Mouse (Mus musculus): ENCODE results near the gene March6. TPM values are rescaled to one million over a fixed set of nuclear protein-coding genes. Genes with fewer than 3 reads are reported as not detected.

March6 gene
- polyA plus RNA-seq, 1 experiment from 2014 or later = 41.3 TPM

DNA sequence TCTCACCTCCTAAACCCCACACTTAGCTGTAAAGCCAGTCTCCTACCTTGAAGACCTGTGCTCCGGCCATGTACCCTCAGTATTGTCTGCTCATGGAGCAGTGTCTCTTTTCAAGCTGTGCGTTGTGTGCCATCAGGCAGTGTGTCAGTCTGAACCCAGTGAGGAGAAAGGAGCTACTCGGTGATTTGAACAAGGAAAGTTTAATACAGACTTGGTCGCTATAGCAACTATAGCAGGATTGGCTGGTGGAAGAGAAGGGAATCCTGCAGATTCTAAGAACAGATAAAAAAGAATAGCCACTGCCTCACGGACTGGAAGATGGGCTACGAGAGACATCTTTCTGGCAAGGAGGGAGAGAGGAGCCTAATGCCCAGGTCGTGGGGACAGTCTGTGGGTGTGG lies 101.4 kb downstream of the March6 start:
- H3K27ac ChIP-seq (ENCODE audit: poor library complexity, severe bottlenecking) = no peak overlapping the region
- no peak overlapping the region for H3K4me3 ChIP-seq
- no peaks in the 10 kb centered on the region for H3K36me3 ChIP-seq
- H3K27me3 ChIP-seq (replicated peaks) = 0 out of 2 replicates have a peak, but pooled peaks cover 2% of the 10 kb centered on the region
- no peak overlapping the region for H3K4me2 ChIP-seq
- peaks cover 7% of the 10 kb centered on the region; the same call in 1 of the 2 replicates for H3K4me1 ChIP-seq (replicated peaks)
- no peak overlapping the region for H3K9ac ChIP-seq
- ATAC-seq (ENCODE audit: insufficient number of reproducible peaks, low FRiP score) = no peak
- no peaks in the 10 kb centered on the region for H3K9me3 ChIP-seq (replicated peaks)
- 75% methylated on average over 7 of the region's 7 CpGs for WGBS

DNA sequence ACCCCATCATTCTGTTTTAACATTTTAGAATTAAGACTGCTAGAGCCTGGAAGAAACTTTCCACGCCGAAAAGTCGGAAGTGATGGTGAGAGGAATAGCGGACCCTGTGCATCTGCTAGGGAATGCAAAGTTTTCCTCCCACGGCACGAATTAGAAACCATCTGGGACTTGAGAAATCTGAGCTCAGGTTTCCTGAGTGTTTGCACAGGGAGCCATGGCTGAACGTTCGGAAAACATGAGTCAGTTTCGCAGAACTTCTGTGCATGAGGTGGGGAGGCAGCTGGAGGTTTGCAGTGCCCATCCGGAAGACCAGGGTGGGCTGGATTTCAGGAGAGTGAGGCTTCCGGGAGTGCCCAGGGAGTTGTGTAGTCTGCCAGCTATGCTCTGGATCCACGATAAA lies 102.3 kb downstream of the March6 start:
- H3K9ac ChIP-seq = no peak overlapping the region
- H3K4me2 ChIP-seq = no peak overlapping the region
- H3K27ac ChIP-seq (ENCODE audit: poor library complexity, severe bottlenecking) = no peak overlapping the region
- 70% methylated on average over 12 of the region's 12 CpGs for WGBS
- no peak overlapping the region for H3K4me3 ChIP-seq
- H3K27me3 ChIP-seq (replicated peaks) = 0 out of 2 replicates have a peak, but pooled peaks cover 2% of the 10 kb centered on the region
- H3K4me1 ChIP-seq (replicated peaks) = peaks cover 7% of the 10 kb centered on the region; the same call in 1 of the 2 replicates
- no peak for ATAC-seq (ENCODE audit: insufficient number of reproducible peaks, low FRiP score)
- H3K9me3 ChIP-seq (replicated peaks) = no peaks in the 10 kb centered on the region
- no peaks in the 10 kb centered on the region for H3K36me3 ChIP-seq

- no peaks in the 10 kb centered on the region for H3K36me3 ChIP-seq
- no peak overlapping the region for H3K4me2 ChIP-seq
- no peak for ATAC-seq (ENCODE audit: insufficient number of reproducible peaks, low FRiP score)
- 0 out of 2 replicates have a peak, but pooled peaks cover 2% of the 10 kb centered on the region for H3K27me3 ChIP-seq (replicated peaks)
- H3K9me3 ChIP-seq (replicated peaks) = no peaks in the 10 kb centered on the region
- peaks cover 13% of the 10 kb centered on the region for H3K4me1 ChIP-seq (replicated peaks)
- WGBS = 64% methylated on average over 3 of the region's 3 CpGs
- no peak overlapping the region for H3K4me3 ChIP-seq
- no peak overlapping the region for H3K27ac ChIP-seq (ENCODE audit: poor library complexity, severe bottlenecking)
- no peak overlapping the region for H3K9ac ChIP-seq
Observed at GRCm38 (mm10) chr15:31427390-31427789, 103.5 kb downstream of the March6 start.

GRCm38 (mm10) chr15:31426066-31426706 lies 104.7 kb downstream of the March6 start:
- Histone ChIP-seq H3K27me3 (replicated peaks) (0 out of 2 replicates have a peak, but pooled peaks cover 2% of the 10 kb centered on the region), H3K27ac (ENCODE audit: poor library complexity, severe bottlenecking) (no peak overlapping the region), H3K9ac (no peak overlapping the region), H3K4me1 (replicated peaks) (peaks cover 13% of the 10 kb centered on the region), H3K36me3 (no peaks in the 10 kb centered on the region), H3K9me3 (replicated peaks) (no peaks in the 10 kb centered on the region), H3K4me2 (no peak overlapping the region), H3K4me3 (no peak overlapping the region)
- no peak for ATAC-seq (ENCODE audit: insufficient number of reproducible peaks, low FRiP score)
- WGBS = 30% methylated on average over 8 of the region's 8 CpGs

DNA sequence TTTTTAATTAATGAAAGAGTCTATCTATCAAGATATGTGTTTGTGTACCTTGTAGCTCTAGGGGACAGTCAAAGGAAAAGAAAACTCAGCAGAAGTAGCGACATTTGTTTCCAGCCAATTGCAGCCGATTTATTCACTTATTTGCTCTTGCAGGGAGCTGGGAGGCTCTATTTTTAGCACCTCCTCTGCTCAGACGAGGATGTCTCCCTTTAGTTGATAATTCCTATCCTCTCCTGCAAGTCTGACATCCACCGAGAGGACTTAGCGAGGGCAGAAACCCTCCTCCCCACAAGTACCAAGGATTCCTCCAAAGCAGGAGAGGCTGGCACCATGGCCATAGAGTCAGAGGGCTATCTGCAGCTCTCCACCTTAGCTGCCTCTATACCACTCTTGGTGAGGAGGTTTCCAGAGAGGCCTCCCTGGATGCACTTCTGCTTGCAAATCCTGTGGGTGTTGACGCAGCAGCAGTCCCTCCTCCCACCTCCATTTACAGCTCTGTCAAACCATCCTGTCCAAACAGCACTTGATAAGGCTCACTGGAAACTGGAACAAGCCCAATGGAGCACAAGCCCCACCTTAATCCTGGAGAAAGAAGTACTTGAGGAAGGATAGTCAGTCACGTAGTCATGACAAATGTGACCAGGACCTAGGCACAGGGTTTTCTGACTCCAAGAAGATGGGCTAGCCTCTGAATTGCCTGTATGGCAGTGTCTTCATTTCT lies 108.0 kb downstream of the March6 start:
- Histone ChIP-seq H3K4me3 (no peak overlapping the region), H3K27me3 (replicated peaks) (0 out of 2 replicates have a peak, but pooled peaks cover 2% of the 10 kb centered on the region), H3K27ac (ENCODE audit: poor library complexity, severe bottlenecking) (peak overlapping the region; percentile 87), H3K4me2 (peak overlapping the region; percentile 56), H3K9ac (0 out of 2 replicates have a peak overlapping the region, but pooled peaks have one; percentile 28), H3K4me1 (replicated peaks) (peaks cover 23% of the 10 kb centered on the region), H3K9me3 (replicated peaks) (no peaks in the 10 kb centered on the region), H3K36me3 (no peaks in the 10 kb centered on the region)
- ATAC-seq (ENCODE audit: insufficient number of reproducible peaks, low FRiP score) = peak; percentile 78
- WGBS = 18% methylated on average over 7 of the region's 7 CpGs

DNA sequence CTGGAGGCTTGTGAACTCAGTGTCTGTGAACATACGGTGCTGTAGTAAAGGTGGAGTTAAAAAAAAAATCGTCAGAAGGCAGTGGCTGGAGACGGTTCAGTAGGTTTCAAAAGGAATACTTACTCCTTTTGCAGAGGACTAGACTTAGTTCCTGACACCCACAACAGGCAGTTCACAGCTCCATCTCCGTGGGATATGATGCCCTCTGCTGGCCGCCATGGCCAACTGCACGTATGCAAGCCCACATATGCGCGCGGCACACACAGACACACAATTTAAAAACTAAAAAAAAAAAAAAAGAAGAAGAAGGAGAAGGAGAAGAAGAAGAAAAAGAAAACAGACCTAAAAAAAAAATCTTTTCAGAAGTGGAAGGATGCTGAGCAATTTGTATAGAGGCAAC lies 111.8 kb downstream of the March6 start:
- Histone ChIP-seq H3K36me3 (no peaks in the 10 kb centered on the region), H3K9ac (no peak overlapping the region), H3K4me2 (no peak overlapping the region; the same call in 1 of the 2 replicates), H3K4me3 (no peak overlapping the region), H3K4me1 (replicated peaks) (peaks cover 27% of the 10 kb centered on the region), H3K27me3 (replicated peaks) (no peaks in the 10 kb centered on the region), H3K9me3 (replicated peaks) (no peaks in the 10 kb centered on the region; the same call in 1 of the 2 replicates), H3K27ac (ENCODE audit: poor library complexity, severe bottlenecking) (no peak overlapping the region)
- no peak for ATAC-seq (ENCODE audit: insufficient number of reproducible peaks, low FRiP score)
- WGBS = 29% methylated on average over 9 of the region's 9 CpGs

DNA sequence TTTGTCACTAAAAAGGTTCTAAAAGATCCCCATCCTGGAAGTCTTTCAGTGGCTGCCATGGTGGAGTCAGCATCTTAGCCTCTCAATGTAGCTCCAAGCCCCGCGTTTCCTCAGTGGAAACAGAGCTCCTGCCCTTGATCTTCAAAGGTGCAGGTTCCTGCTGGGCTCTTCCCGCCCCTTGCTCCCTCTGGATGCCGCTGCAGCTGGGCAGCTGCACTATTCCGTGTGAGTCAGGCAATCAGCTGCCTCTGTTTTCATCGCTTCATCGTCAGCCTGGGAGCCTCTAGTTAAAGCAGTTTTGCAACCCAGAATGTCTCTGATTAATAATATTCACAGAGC lies 112.2 kb downstream of the March6 start:
- peak overlapping the region; percentile 57 for H3K4me2 ChIP-seq
- H3K27ac ChIP-seq (ENCODE audit: poor library complexity, severe bottlenecking) = no peak overlapping the region
- no peak overlapping the region for H3K9ac ChIP-seq
- no peak for ATAC-seq (ENCODE audit: insufficient number of reproducible peaks, low FRiP score)
- peaks cover 27% of the 10 kb centered on the region for H3K4me1 ChIP-seq (replicated peaks)
- H3K36me3 ChIP-seq = no peaks in the 10 kb centered on the region
- no peaks in the 10 kb centered on the region; the same call in 1 of the 2 replicates for H3K9me3 ChIP-seq (replicated peaks)
- no peaks in the 10 kb centered on the region for H3K27me3 ChIP-seq (replicated peaks)
- WGBS = 13% methylated on average over 7 of the region's 7 CpGs
- peak overlapping the region; percentile 18; the same call in 1 of the 2 replicates for H3K4me3 ChIP-seq

DNA sequence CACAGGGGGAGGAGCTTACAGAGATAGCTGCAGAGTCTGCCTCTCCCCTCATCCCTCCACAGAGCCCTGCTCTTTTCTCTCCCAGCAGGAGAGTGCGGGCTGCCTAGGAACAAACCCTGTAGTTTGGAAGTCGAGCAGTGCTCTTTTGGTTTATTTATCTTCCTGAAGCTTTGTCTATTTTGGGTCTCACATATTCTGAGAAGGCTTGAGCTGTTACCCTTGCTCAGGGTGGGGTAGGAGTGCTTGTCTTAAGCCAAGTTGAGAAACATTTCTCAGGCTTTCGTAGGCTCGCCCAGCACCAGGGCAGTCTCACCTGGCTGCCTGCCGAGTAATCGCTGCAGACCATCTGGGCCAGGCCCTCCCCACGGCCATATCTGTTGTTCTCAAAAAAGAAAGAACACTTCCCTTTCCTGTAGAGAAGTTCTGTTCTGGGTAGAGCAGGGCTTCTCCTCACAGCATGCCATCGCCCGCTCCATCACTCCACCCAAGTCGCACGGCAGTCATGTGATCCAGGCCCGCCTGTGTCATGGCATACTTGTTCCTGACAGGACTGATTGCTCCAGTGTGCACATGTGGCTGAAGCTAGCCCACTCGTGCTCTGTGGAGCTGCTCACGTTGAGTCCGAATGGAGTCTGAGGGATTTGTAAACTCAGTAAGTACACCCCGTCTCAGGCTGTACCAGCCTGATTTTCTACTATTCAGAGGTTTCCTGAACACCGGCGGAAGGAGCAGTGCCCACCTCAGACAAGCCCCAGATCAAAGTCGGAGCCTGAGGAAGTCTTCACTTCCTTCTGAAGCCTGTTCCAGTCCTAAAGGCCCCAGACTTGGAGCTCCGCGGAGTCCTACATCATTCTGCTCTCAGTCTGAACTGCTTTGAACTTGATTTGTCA lies 112.8 kb downstream of the March6 start:
- Histone ChIP-seq H3K9me3 (replicated peaks) (no peaks in the 10 kb centered on the region; the same call in 1 of the 2 replicates), H3K4me3 (peak overlapping the region; percentile 18), H3K27me3 (replicated peaks) (no peaks in the 10 kb centered on the region), H3K9ac (no peak overlapping the region), H3K4me2 (peak overlapping the region; percentile 57), H3K27ac (ENCODE audit: poor library complexity, severe bottlenecking) (no peak overlapping the region), H3K36me3 (no peaks in the 10 kb centered on the region), H3K4me1 (replicated peaks) (peaks cover 26% of the 10 kb centered on the region)
- peak; percentile 67; the same call in 1 of the 2 replicates for ATAC-seq (ENCODE audit: insufficient number of reproducible peaks, low FRiP score)
- WGBS = 35% methylated on average over 21 of the region's 21 CpGs

DNA sequence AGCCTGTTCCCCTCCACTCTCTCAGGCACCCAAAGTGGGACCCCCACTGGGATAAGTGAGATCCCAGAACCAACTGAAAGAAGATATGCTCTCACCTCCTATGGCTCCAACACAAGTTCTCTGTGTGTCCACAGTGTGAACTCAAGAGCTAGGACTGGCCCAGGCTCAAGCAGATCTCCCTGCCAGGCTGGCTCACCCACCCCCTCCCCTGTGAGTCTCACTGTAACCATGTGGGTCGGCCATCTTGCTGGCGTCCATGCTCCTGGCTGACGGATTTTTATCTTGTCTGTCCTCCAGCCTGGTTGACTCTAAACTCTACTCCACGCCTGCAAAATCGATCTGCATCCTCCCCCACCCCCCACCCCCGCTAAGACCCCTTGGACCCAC lies 113.5 kb downstream of the March6 start:
- Histone ChIP-seq H3K27me3 (replicated peaks) (no peaks in the 10 kb centered on the region), H3K9me3 (replicated peaks) (no peaks in the 10 kb centered on the region; the same call in 1 of the 2 replicates), H3K9ac (no peak overlapping the region), H3K27ac (ENCODE audit: poor library complexity, severe bottlenecking) (no peak overlapping the region), H3K4me1 (replicated peaks) (peaks cover 20% of the 10 kb centered on the region), H3K36me3 (no peaks in the 10 kb centered on the region), H3K4me2 (no peak overlapping the region), H3K4me3 (no peak overlapping the region)
- no peak for ATAC-seq (ENCODE audit: insufficient number of reproducible peaks, low FRiP score)
- WGBS = 52% methylated on average over 6 of the region's 6 CpGs

- Histone ChIP-seq H3K9ac (no peak overlapping the region), H3K27ac (ENCODE audit: poor library complexity, severe bottlenecking) (no peak overlapping the region), H3K4me2 (no peak overlapping the region), H3K4me1 (replicated peaks) (peaks cover 25% of the 10 kb centered on the region), H3K9me3 (replicated peaks) (no peaks in the 10 kb centered on the region; the same call in 1 of the 2 replicates), H3K27me3 (replicated peaks) (no peaks in the 10 kb centered on the region), H3K4me3 (no peak overlapping the region), H3K36me3 (no peaks in the 10 kb centered on the region)
- no peak for ATAC-seq (ENCODE audit: insufficient number of reproducible peaks, low FRiP score)
- WGBS = 43% methylated on average over 4 of the region's 4 CpGs
Observed at GRCm38 (mm10) chr15:31415181-31415580, 115.7 kb downstream of the March6 start.
